Mouse (Mus musculus): Measurements from ENCODE around the gene Ccdc189. TPM values are rescaled to one million over a fixed set of nuclear protein-coding genes. Genes with fewer than 3 reads are reported as not detected.

The Ccdc189 gene
- polyA plus RNA-seq, 1 experiment, result 200 TPM

GRCm38 (mm10) chr7:127592575-127592974 is 4.2 kb upstream of the Ccdc189 start:
- Histone ChIP-seq H3K27ac (ENCODE audit: control insufficient read depth, insufficient read depth, low read depth, low read length) (peak overlapping the region; percentile 14), H3K4me3 (ENCODE audit: control insufficient read depth, low read depth, low read length) (peak overlapping the region; percentile 75), H3K4me1 (ENCODE audit: control insufficient read depth, insufficient read depth, low read length) (peaks cover 10% of the 10 kb centered on the region), H3K27me3 (ENCODE audit: control insufficient read depth, insufficient read depth, low read length) (no peaks in the 10 kb centered on the region), H3K36me3 (ENCODE audit: control insufficient read depth, insufficient read depth, low read length) (peaks cover 16% of the 10 kb centered on the region)
- TF ChIP-seq CTCF (IDR thresholded peaks at IDR 0.05; ENCODE audit: control insufficient read depth, insufficient read depth, insufficient replicate concordance, low read depth, low read length), result no peak
- no peak for TF ChIP-seq POLR2A (IDR thresholded peaks at IDR 0.05; ENCODE audit: control insufficient read depth, low read depth, low read length)

GRCm38 (mm10) chr7:127591108-127591507 is 2.7 kb upstream of the Ccdc189 start:
- no peaks in the 10 kb centered on the region for H3K27me3 ChIP-seq (ENCODE audit: control insufficient read depth, insufficient read depth, low read length)
- no peak overlapping the region for H3K27ac ChIP-seq (ENCODE audit: control insufficient read depth, insufficient read depth, low read depth, low read length)
- peaks cover 16% of the 10 kb centered on the region for H3K36me3 ChIP-seq (ENCODE audit: control insufficient read depth, insufficient read depth, low read length)
- H3K4me1 ChIP-seq (ENCODE audit: control insufficient read depth, insufficient read depth, low read length), result peaks cover 14% of the 10 kb centered on the region
- H3K4me3 ChIP-seq (ENCODE audit: control insufficient read depth, low read depth, low read length), result peak overlapping the region; percentile 65
- TF ChIP-seq CTCF (IDR thresholded peaks at IDR 0.05; ENCODE audit: control insufficient read depth, insufficient read depth, insufficient replicate concordance, low read depth, low read length) (no peak), POLR2A (IDR thresholded peaks at IDR 0.05; ENCODE audit: control insufficient read depth, low read depth, low read length) (no peak)

GRCm38 (mm10) chr7:127589637-127590036 is 1.2 kb upstream of the Ccdc189 start:
- Histone ChIP-seq H3K27ac (ENCODE audit: control insufficient read depth, insufficient read depth, low read depth, low read length) (no peak overlapping the region), H3K27me3 (ENCODE audit: control insufficient read depth, insufficient read depth, low read length) (no peaks in the 10 kb centered on the region), H3K4me3 (ENCODE audit: control insufficient read depth, low read depth, low read length) (peak overlapping the region; percentile 92), H3K36me3 (ENCODE audit: control insufficient read depth, insufficient read depth, low read length) (peaks cover 16% of the 10 kb centered on the region), H3K4me1 (ENCODE audit: control insufficient read depth, insufficient read depth, low read length) (peaks cover 14% of the 10 kb centered on the region)
- TF ChIP-seq POLR2A (IDR thresholded peaks at IDR 0.05; ENCODE audit: control insufficient read depth, low read depth, low read length) (no peak), CTCF (IDR thresholded peaks at IDR 0.05; ENCODE audit: control insufficient read depth, insufficient read depth, insufficient replicate concordance, low read depth, low read length) (no peak)

- peaks cover 14% of the 10 kb centered on the region for H3K4me1 ChIP-seq (ENCODE audit: control insufficient read depth, insufficient read depth, low read length)
- TF ChIP-seq POLR2A (IDR thresholded peaks at IDR 0.05; ENCODE audit: control insufficient read depth, low read depth, low read length) (no peak; the same call in 1 of the 2 replicates), CTCF (IDR thresholded peaks at IDR 0.05; ENCODE audit: control insufficient read depth, insufficient read depth, insufficient replicate concordance, low read depth, low read length) (no peak)
- peak overlapping the region; percentile 75 for H3K27ac ChIP-seq (ENCODE audit: control insufficient read depth, insufficient read depth, low read depth, low read length)
- no peaks in the 10 kb centered on the region for H3K27me3 ChIP-seq (ENCODE audit: control insufficient read depth, insufficient read depth, low read length)
- peaks cover 16% of the 10 kb centered on the region for H3K36me3 ChIP-seq (ENCODE audit: control insufficient read depth, insufficient read depth, low read length)
- H3K4me3 ChIP-seq (ENCODE audit: control insufficient read depth, low read depth, low read length), result peak overlapping the region; percentile 92
Measured at GRCm38 (mm10) chr7:127588901-127589300, 506 bp upstream of the Ccdc189 start.

GRCm38 (mm10) chr7:127587196-127587595 is 1.2 kb downstream of the Ccdc189 start:
- Histone ChIP-seq H3K36me3 (ENCODE audit: control insufficient read depth, insufficient read depth, low read length) (peaks cover 9% of the 10 kb centered on the region), H3K4me3 (ENCODE audit: control insufficient read depth, low read depth, low read length) (peak overlapping the region; percentile 92), H3K27ac (ENCODE audit: control insufficient read depth, insufficient read depth, low read depth, low read length) (peak overlapping the region; percentile 34; the same call in 1 of the 2 replicates), H3K27me3 (ENCODE audit: control insufficient read depth, insufficient read depth, low read length) (no peaks in the 10 kb centered on the region), H3K4me1 (ENCODE audit: control insufficient read depth, insufficient read depth, low read length) (peaks cover 14% of the 10 kb centered on the region)
- TF ChIP-seq POLR2A (IDR thresholded peaks at IDR 0.05; ENCODE audit: control insufficient read depth, low read depth, low read length) (no peak), CTCF (IDR thresholded peaks at IDR 0.05; ENCODE audit: control insufficient read depth, insufficient read depth, insufficient replicate concordance, low read depth, low read length) (no peak)

- no peak for TF ChIP-seq POLR2A (IDR thresholded peaks at IDR 0.05; ENCODE audit: control insufficient read depth, low read depth, low read length)
- TF ChIP-seq CTCF (IDR thresholded peaks at IDR 0.05; ENCODE audit: control insufficient read depth, insufficient read depth, insufficient replicate concordance, low read depth, low read length), result no peak
Measured at GRCm38 (mm10) chr7:127586149-127586548, 2.2 kb downstream of the Ccdc189 start.

GRCm38 (mm10) chr7:127585031-127585430 is 3.4 kb downstream of the Ccdc189 start:
- H3K4me3 ChIP-seq (ENCODE audit: control insufficient read depth, low read depth, low read length), result peak overlapping the region; percentile 17; the same call in 1 of the 2 replicates
- no peak overlapping the region for H3K27ac ChIP-seq (ENCODE audit: control insufficient read depth, insufficient read depth, low read depth, low read length)
- no peak for TF ChIP-seq CTCF (IDR thresholded peaks at IDR 0.05; ENCODE audit: control insufficient read depth, insufficient read depth, insufficient replicate concordance, low read depth, low read length)
- no peak for TF ChIP-seq POLR2A (IDR thresholded peaks at IDR 0.05; ENCODE audit: control insufficient read depth, low read depth, low read length)
- H3K36me3 ChIP-seq (ENCODE audit: control insufficient read depth, insufficient read depth, low read length), result peaks cover 4% of the 10 kb centered on the region; the same call in 1 of the 2 replicates
- H3K27me3 ChIP-seq (ENCODE audit: control insufficient read depth, insufficient read depth, low read length), result no peaks in the 10 kb centered on the region
- H3K4me1 ChIP-seq (ENCODE audit: control insufficient read depth, insufficient read depth, low read length), result peaks cover 10% of the 10 kb centered on the region

More at GRCm38 (mm10) chr7:127586149-127586548, 2.2 kb downstream of the Ccdc189 start:
- H3K27ac ChIP-seq (ENCODE audit: control insufficient read depth, insufficient read depth, low read depth, low read length), result no peak overlapping the region; the same call in 1 of the 2 replicates
- peaks cover 14% of the 10 kb centered on the region for H3K4me1 ChIP-seq (ENCODE audit: control insufficient read depth, insufficient read depth, low read length)
- peak overlapping the region; percentile 92 for H3K4me3 ChIP-seq (ENCODE audit: control insufficient read depth, low read depth, low read length)
- no peaks in the 10 kb centered on the region for H3K27me3 ChIP-seq (ENCODE audit: control insufficient read depth, insufficient read depth, low read length)
- H3K36me3 ChIP-seq (ENCODE audit: control insufficient read depth, insufficient read depth, low read length), result peaks cover 7% of the 10 kb centered on the region

All from testis, adult 2 months (tissue).